Comparison of ENCODE assay signal across 8 mouse cellular contexts in genomic region chr19:23015516-23015915, GRCm38 (mm10).
DNase-seq lines count a peak whose midpoint lies in the region; ATAC-seq and TF ChIP-seq lines count a peak whose summit lies in the region.

No protein-coding gene starts in this region.

- no peaks in the 10 kb centered on the region for H3K27me3 ChIP-seq in G1E (ENCODE audit: insufficient read depth, low read length)
- H3K27me3 ChIP-seq in midbrain, embryonic 11.5 days (ENCODE audit: control insufficient read depth, insufficient read depth, low read length), result no peaks in the 10 kb centered on the region

- WGBS in midbrain, embryonic 11.5 days, result 57% methylated on average over 3 of the region's 3 CpGs

- H3K4me3 ChIP-seq in layer of hippocampus, adult 2 months, result no peak overlapping the region
- H3K4me3 ChIP-seq in G1E (ENCODE audit: low read depth, low read length), result no peak overlapping the region
- no peak overlapping the region for H3K4me3 ChIP-seq in midbrain, embryonic 11.5 days (ENCODE audit: low read depth, low read length)

- no peaks in the 10 kb centered on the region for H3K9me3 ChIP-seq in G1E (replicated peaks)
- H3K9me3 ChIP-seq in midbrain, embryonic 11.5 days (ENCODE audit: control insufficient read depth, low read length), result no peaks in the 10 kb centered on the region

- no peaks in the 10 kb centered on the region for H3K4me1 ChIP-seq in G1E (ENCODE audit: insufficient read depth, low read depth, low read length)
- H3K4me1 ChIP-seq in midbrain, embryonic 11.5 days (ENCODE audit: control insufficient read depth, insufficient read depth, low read length), result no peaks in the 10 kb centered on the region

- ATAC-seq in G1E (ENCODE audit: extremely low read depth, insufficient number of reproducible peaks, low FRiP score, poor library complexity, severe bottlenecking), result no peak
- ATAC-seq in granulocyte monocyte progenitor cell, adult 5-6 weeks (replicated peaks; ENCODE audit: poor library complexity, severe bottlenecking), result peak; percentile 97
- ATAC-seq in midbrain, embryonic 11.5 days (ENCODE audit: low FRiP score), result no peak

- DNase-seq in layer of hippocampus, adult 2 months (ENCODE audit: low spot score in 2 of 2), result peak in 1 of 2 experiments; percentile 39
- no peak for DNase-seq in layer of hippocampus, postnatal 36 days
- DNase-seq in G1E (ENCODE audit: low spot score), result peak; percentile 6
- peak; percentile 11 for DNase-seq in c-Kit-positive CD71-positive TER-119-negative erythroid progenitor cells, embryonic 14.5 days (ENCODE audit: low read depth)
- DNase-seq in lung, postnatal 25 days (ENCODE audit: low spot score), result peak; percentile 75
- DNase-seq in frontal cortex, postnatal 14 days (ENCODE audit: low spot score in 2 of 2), result no peak
- DNase-seq in midbrain, embryonic 11.5 days (ENCODE audit: low spot score, missing footprints), result no peak

- no peak overlapping the region for H3K4me2 ChIP-seq in midbrain, embryonic 11.5 days

- H3K9ac ChIP-seq in midbrain, embryonic 11.5 days (ENCODE audit: low read length), result no peak overlapping the region

- peak; percentile 74 for TF ChIP-seq CTCF in layer of hippocampus, adult 2 months (conservative IDR thresholded peaks at IDR 0.05)
- no peak for TF ChIP-seq CTCF in G1E (IDR thresholded peaks at IDR 0.05; ENCODE audit: low read depth, low read length)

- H3K36me3 ChIP-seq in G1E (replicated peaks), result no peaks in the 10 kb centered on the region
- no peaks in the 10 kb centered on the region for H3K36me3 ChIP-seq in midbrain, embryonic 11.5 days (ENCODE audit: control insufficient read depth, insufficient read depth, low read length)

- no peak overlapping the region for H3K27ac ChIP-seq in layer of hippocampus, adult 2 months
- H3K27ac ChIP-seq in midbrain, embryonic 11.5 days (ENCODE audit: low read depth, low read length), result no peak overlapping the region

Comparison
In these comparisons a context has a peak if more than half of its experiments do, and no peak if none do; other contexts are left out.
1. DNase-seq: peak in G1E (single experiment), c-Kit-positive CD71-positive TER-119-negative erythroid progenitor cells, embryonic 14.5 days (single experiment) and lung, postnatal 25 days (single experiment); none in layer of hippocampus, postnatal 36 days (0 of 2), frontal cortex, postnatal 14 days (0 of 2) and midbrain, embryonic 11.5 days (single experiment).